Mouse (Mus musculus) neural tube, embryonic 14.5 days (tissue): ENCODE results near the gene Dnajc28. TPM values are rescaled to one million over a fixed set of nuclear protein-coding genes. Genes with fewer than 3 reads are reported as not detected.

Experiments used
- ATAC-seq: fragments of 200-750 bp; cut with Nextera tagmentation; 2 replicates; pipeline ENCODE4 v1.8.0; 2017; ENCODE audit warnings: low read depth, mild to moderate bottlenecking, moderate TSS enrichment, moderate library complexity
- H3K27ac ChIP-seq: fragments of 300-500 bp; sonication (generic); 2 replicates; pipeline ENCODE4 v1.5.1; 2014; ENCODE audit warnings: low read depth, mild to moderate bottlenecking, control low read depth, low read length, moderate library complexity, mixed read lengths
- H3K27me3 ChIP-seq: fragments of 300-500 bp; sonication (generic); 2 replicates; pipeline ENCODE4 v1.6.1; 2014; ENCODE audit warnings: low read length; ENCODE audit not compliant: control insufficient read depth, insufficient read depth
- H3K36me3 ChIP-seq: fragments of 300-500 bp; sonication (generic); 2 replicates; pipeline ENCODE4 v1.6.1; 2014; ENCODE audit warnings: low read length, mixed read lengths; ENCODE audit not compliant: control insufficient read depth, insufficient read depth
- H3K4me1 ChIP-seq: fragments of 300-500 bp; sonication (generic); 2 replicates; pipeline ENCODE4 v1.6.1; 2014; ENCODE audit warnings: low read length; ENCODE audit not compliant: control insufficient read depth, insufficient read depth
- H3K4me2 ChIP-seq: fragments of 300-500 bp; sonication (generic); 2 replicates; pipeline ENCODE4 v1.6.1; 2014; ENCODE audit warnings: mild to moderate bottlenecking, low read depth, low read length, control low read depth
- H3K4me3 ChIP-seq: fragments of 300-500 bp; sonication (generic); 2 replicates; pipeline ENCODE4 v1.5.1; 2014; ENCODE audit warnings: low read depth, low read length, control low read depth, mixed read lengths
- H3K9ac ChIP-seq: fragments of 300-500 bp; sonication (generic); replicated peaks from 2 replicates; pipeline ENCODE4 v1.6.1; 2014; ENCODE audit warnings: low read depth, mild to moderate bottlenecking, control low read depth, low read length, mixed read lengths
- H3K9me3 ChIP-seq: fragments of 300-500 bp; sonication (generic); 2 replicates; pipeline ENCODE4 v1.6.1; 2016; ENCODE audit warnings: low read length; ENCODE audit not compliant: control insufficient read depth
- WGBS: fragments of 180-500 bp; shearing (Covaris S2); extraction: QIAGEN DNeasy Blood & Tissue Kit; methylation state at CpG from one replicate; pipeline ENCODE4 v1.1.7; 2014; 5-methylcytosine and 5-hydroxymethylcytosine counted together
- polyA plus RNA-seq: library from polyadenylated mRNA; unstranded; fragments of >200 nt; fragmentation: Nextera tagmentation; extraction: Ambion mirVana; gene quantifications from 2 replicates; pipeline ENCODE4 v1.2.1, GENCODE M21; 2014

Gene Dnajc28
- polyA plus RNA-seq, 1 experiment from 2014 or later = 5.2 TPM

- no peaks in the 10 kb centered on the region for H3K4me1 ChIP-seq
- no peak overlapping the region for H3K27ac ChIP-seq
- no peaks in the 10 kb centered on the region for H3K36me3 ChIP-seq
- no peak overlapping the region for H3K4me2 ChIP-seq
- no peak for ATAC-seq
- no peaks in the 10 kb centered on the region for H3K9me3 ChIP-seq
- H3K27me3 ChIP-seq = no peaks in the 10 kb centered on the region
- H3K9ac ChIP-seq = no peak overlapping the region
- H3K4me3 ChIP-seq = no peak overlapping the region
- WGBS = 89% methylated on average over 10 of the region's 10 CpGs
These were observed 49.9 kb downstream of the Dnajc28 start for GRCm38 (mm10) chr16:91568960-91569359.

GRCm38 (mm10) chr16:91566002-91566401 lies 52.8 kb downstream of the Dnajc28 start:
- no peaks in the 10 kb centered on the region for H3K36me3 ChIP-seq
- no peaks in the 10 kb centered on the region for H3K4me1 ChIP-seq
- WGBS = 88% methylated on average over 7 of the region's 7 CpGs
- no peak overlapping the region for H3K9ac ChIP-seq
- no peak overlapping the region for H3K27ac ChIP-seq
- no peaks in the 10 kb centered on the region for H3K9me3 ChIP-seq
- no peak for ATAC-seq
- no peaks in the 10 kb centered on the region for H3K27me3 ChIP-seq
- H3K4me2 ChIP-seq = no peak overlapping the region
- H3K4me3 ChIP-seq = no peak overlapping the region

- no peaks in the 10 kb centered on the region for H3K9me3 ChIP-seq
- H3K4me2 ChIP-seq = no peak overlapping the region
- no peak overlapping the region for H3K4me3 ChIP-seq
- H3K27ac ChIP-seq = no peak overlapping the region
- no peaks in the 10 kb centered on the region for H3K27me3 ChIP-seq
- H3K4me1 ChIP-seq = no peaks in the 10 kb centered on the region
- H3K9ac ChIP-seq = no peak overlapping the region
- WGBS = 69% methylated on average over 9 of the region's 9 CpGs
- no peak for ATAC-seq
- peaks cover 1% of the 10 kb centered on the region; the same call in 1 of the 2 replicates for H3K36me3 ChIP-seq
These were observed 53.4 kb downstream of the Dnajc28 start for GRCm38 (mm10) chr16:91565292-91565951.

DNA sequence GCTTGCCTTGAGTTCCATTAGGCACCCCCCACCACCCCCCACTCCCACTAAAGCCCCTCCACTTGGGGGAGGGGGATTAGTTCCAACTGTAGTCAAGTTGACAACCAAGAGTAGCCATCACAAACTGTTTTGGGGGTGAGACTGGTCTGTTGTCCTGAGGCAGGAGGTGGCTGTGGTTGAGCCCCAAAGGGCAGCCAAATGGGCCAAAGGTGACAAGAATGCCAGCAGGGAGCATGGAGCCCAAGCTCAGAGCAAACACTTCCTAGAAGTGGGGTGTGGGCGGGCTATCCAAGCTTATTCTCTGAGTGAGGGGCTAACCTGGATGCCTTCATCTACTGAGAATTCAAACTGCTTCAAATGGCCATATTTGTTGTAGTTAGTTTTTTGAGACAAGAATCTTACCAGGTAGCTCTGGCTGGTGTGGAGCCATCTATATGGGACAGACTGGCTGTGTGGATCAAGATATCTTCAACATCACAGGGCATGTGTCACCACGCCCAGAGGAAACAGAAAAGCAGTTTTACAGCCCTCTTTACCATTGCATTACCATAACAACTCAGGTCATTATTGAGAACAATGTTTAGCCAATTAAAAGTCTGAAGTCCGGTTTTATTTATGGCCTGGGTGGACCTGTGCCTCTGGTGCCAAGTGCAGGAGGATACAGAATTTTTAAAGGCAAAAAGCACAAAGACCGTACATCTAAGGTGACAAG lies 54.1 kb downstream of the Dnajc28 start:
- Histone ChIP-seq H3K4me2 (no peak overlapping the region), H3K27me3 (no peaks in the 10 kb centered on the region), H3K4me3 (no peak overlapping the region), H3K27ac (no peak overlapping the region), H3K9ac (no peak overlapping the region), H3K9me3 (no peaks in the 10 kb centered on the region), H3K4me1 (no peaks in the 10 kb centered on the region), H3K36me3 (peaks cover 4% of the 10 kb centered on the region; the same call in 1 of the 2 replicates)
- ATAC-seq = no peak
- WGBS = 49% methylated on average over 4 of the region's 4 CpGs

Other genes starting within 250 kb of the Dnajc28 start
- gene Ifnar2, start 246.2 kb downstream of the Dnajc28 start, polyA plus RNA-seq = 33.8 and 40.6 TPM in 2 replicates
- gene Gm21970, start 227.3 kb downstream of the Dnajc28 start, polyA plus RNA-seq = not detected in 2 replicates
- 7.1 and 13.7 TPM in 2 replicates for gene Il10rb, start 212.9 kb downstream of the Dnajc28 start, polyA plus RNA-seq
- gene Ifnar1, start 133.8 kb downstream of the Dnajc28 start, polyA plus RNA-seq = 48.3 and 52.6 TPM in 2 replicates
- gene Ifngr2, start 72.0 kb downstream of the Dnajc28 start, polyA plus RNA-seq = 99.9 and 102 TPM in 2 replicates
- gene Tmem50b, start 21.2 kb downstream of the Dnajc28 start, polyA plus RNA-seq = 113 and 118 TPM in 2 replicates
- gene Gart, start 27.9 kb upstream of the Dnajc28 start, polyA plus RNA-seq = 51.1 and 58.0 TPM in 2 replicates
- gene Son, start 28.5 kb upstream of the Dnajc28 start, polyA plus RNA-seq = 156 and 164 TPM in 2 replicates
- gene Donson, start 69.7 kb upstream of the Dnajc28 start, polyA plus RNA-seq = 23.3 and 28.5 TPM in 2 replicates
- 96.4 and 118 TPM in 2 replicates for gene Cryzl1, start 109.9 kb upstream of the Dnajc28 start, polyA plus RNA-seq
- 56.5 and 77.5 TPM in 2 replicates for gene Itsn1, start 110.3 kb upstream of the Dnajc28 start, polyA plus RNA-seq